Mouse (Mus musculus) C2C12 (cell line): Measurements from ENCODE around the gene Dglucy. TPM values are rescaled to one million over a fixed set of nuclear protein-coding genes. Genes with fewer than 3 reads are reported as not detected.
A peak's percentile ranks its signal among the peaks of the same experiment; 100 is the strongest.

Experiments used
- H3K27me3 ChIP-seq: one replicate; pipeline ENCODE4 v1.6.1; 2011; ENCODE audit not compliant: control insufficient read depth, insufficient read depth, insufficient read length
- H3K36me3 ChIP-seq: one replicate; pipeline ENCODE4 v1.6.1; 2011; ENCODE audit not compliant: control insufficient read depth, insufficient read depth
- H3K4me3 ChIP-seq: one replicate; pipeline ENCODE4 v1.5.1; 2011; ENCODE audit warnings: mild to moderate bottlenecking, control low read depth; ENCODE audit not compliant: poor library complexity, insufficient read depth, severe bottlenecking
- H3K79me2 ChIP-seq: one replicate; pipeline ENCODE4 v1.6.1; 2011; ENCODE audit not compliant: control insufficient read depth, insufficient read depth
- H3K79me3 ChIP-seq: one replicate; pipeline ENCODE4 v1.6.1; 2011; ENCODE audit warnings: low read depth, control low read depth
- H3ac ChIP-seq: one replicate; pipeline ENCODE3; 2011; ENCODE audit warnings: low read depth; ENCODE audit not compliant: control insufficient read depth, insufficient read length
- CEBPB ChIP-seq: IDR thresholded peaks from one replicate; pipeline ENCODE4 v1.6.1; 2011; ENCODE audit warnings: low read depth, mild to moderate bottlenecking, control low read depth, moderate library complexity
- CTCF ChIP-seq: IDR thresholded peaks from one replicate; pipeline ENCODE4 v1.5.1; 2011; ENCODE audit not compliant: control insufficient read depth, insufficient read depth, insufficient read length
- FOSL1 ChIP-seq: IDR thresholded peaks from one replicate; pipeline ENCODE4 v1.8.0; 2011; ENCODE audit warnings: mild to moderate bottlenecking, low read length; ENCODE audit not compliant: poor library complexity, insufficient read depth, severe bottlenecking
- MAX ChIP-seq: IDR thresholded peaks from one replicate; pipeline ENCODE4 v1.6.1; 2011; ENCODE audit warnings: mild to moderate bottlenecking, control low read depth
- MYOD1 ChIP-seq: IDR thresholded peaks from one replicate; pipeline ENCODE4 v1.6.1; 2011; ENCODE audit warnings: low read depth; ENCODE audit not compliant: control insufficient read depth, insufficient read length
- MYOG ChIP-seq: IDR thresholded peaks from one replicate; pipeline ENCODE4 v1.6.1; 2011; ENCODE audit not compliant: control insufficient read depth, insufficient read length; ENCODE audit errors: extremely low read depth
- USF1 ChIP-seq: IDR thresholded peaks from one replicate; pipeline ENCODE4 v1.6.1; 2011; ENCODE audit warnings: low read depth, mild to moderate bottlenecking, control low read depth, moderate library complexity
- polyA plus RNA-seq: library from polyadenylated mRNA; unstranded; fragments of >200 nt; fragmentation: generic; extraction: Trizol; gene quantifications from one replicate; pipeline ENCODE4 v1.2.1, GENCODE M21; 2012; ENCODE audit warnings: missing spikeins

The Dglucy gene
- polyA plus RNA-seq, 1 experiment = 34.1 TPM

- no peaks in the 10 kb centered on the region for H3K36me3 ChIP-seq
- H3K27me3 ChIP-seq = no peaks in the 10 kb centered on the region
- peaks cover 14% of the 10 kb centered on the region for H3K79me3 ChIP-seq
- H3K79me2 ChIP-seq = peaks cover 21% of the 10 kb centered on the region
- no peak overlapping the region for H3K4me3 ChIP-seq
- TF ChIP-seq MYOD1 (peak; percentile 18), MAX (peak; percentile 6), USF1 (peak; percentile 75), MYOG (no peak), CEBPB (no peak), CTCF (no peak)
- H3ac ChIP-seq = no peak overlapping the region
Measured at GRCm38 (mm10) chr12:100775911-100776581, 2.8 kb upstream of the Dglucy start.

- TF ChIP-seq FOSL1 (no peak), MYOD1 (no peak), USF1 (no peak), CEBPB (no peak), CTCF (no peak), MYOG (no peak), MAX (no peak)
- no peak overlapping the region for H3ac ChIP-seq
- H3K4me3 ChIP-seq = no peak overlapping the region
Measured at GRCm38 (mm10) chr12:100776991-100777390, 1.9 kb upstream of the Dglucy start.

GRCm38 (mm10) chr12:100778276-100778933, 452 bp upstream of the Dglucy start:
- Histone ChIP-seq H3K36me3 (no peaks in the 10 kb centered on the region), H3ac (no peak overlapping the region), H3K27me3 (no peaks in the 10 kb centered on the region), H3K4me3 (no peak overlapping the region), H3K79me3 (peaks cover 22% of the 10 kb centered on the region), H3K79me2 (peaks cover 43% of the 10 kb centered on the region)
- TF ChIP-seq MYOD1 (no peak), USF1 (no peak), FOSL1 (no peak), CEBPB (no peak), CTCF (no peak), MYOG (no peak), MAX (no peak)

More at GRCm38 (mm10) chr12:100776991-100777390, 1.9 kb upstream of the Dglucy start:
- Histone ChIP-seq H3K27me3 (no peaks in the 10 kb centered on the region), H3K79me3 (peaks cover 17% of the 10 kb centered on the region), H3K79me2 (peaks cover 29% of the 10 kb centered on the region), H3K36me3 (no peaks in the 10 kb centered on the region)

DNA sequence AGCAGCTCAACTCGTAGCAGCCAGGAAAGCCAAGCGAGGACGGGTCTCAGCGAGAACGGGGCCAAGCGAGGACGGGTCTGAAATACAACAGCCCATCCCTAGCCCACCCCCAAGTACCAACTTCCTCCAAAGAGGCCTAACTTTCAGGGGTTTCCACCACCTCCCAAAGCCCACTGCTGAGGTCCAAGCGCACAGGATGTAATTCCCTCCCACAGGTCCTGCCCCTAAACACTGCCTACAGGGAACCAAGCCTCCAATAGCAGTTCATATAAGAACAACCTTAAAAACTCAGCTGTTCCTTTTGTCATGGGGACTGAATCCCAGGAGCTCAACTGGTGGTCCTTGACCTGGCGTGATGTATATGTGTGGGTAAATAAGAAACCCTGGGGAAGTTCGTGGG, 1.6 kb downstream of the Dglucy start:
- Histone ChIP-seq H3K36me3 (no peaks in the 10 kb centered on the region), H3K79me2 (peaks cover 52% of the 10 kb centered on the region), H3K27me3 (no peaks in the 10 kb centered on the region), H3K4me3 (no peak overlapping the region), H3ac (no peak overlapping the region), H3K79me3 (peaks cover 25% of the 10 kb centered on the region)
- TF ChIP-seq MYOG = no peak
- no peak for TF ChIP-seq CTCF
- TF ChIP-seq FOSL1 = no peak
- TF ChIP-seq CEBPB = no peak
- no peak for TF ChIP-seq MYOD1
- TF ChIP-seq USF1 = no peak
- TF ChIP-seq MAX = no peak

DNA sequence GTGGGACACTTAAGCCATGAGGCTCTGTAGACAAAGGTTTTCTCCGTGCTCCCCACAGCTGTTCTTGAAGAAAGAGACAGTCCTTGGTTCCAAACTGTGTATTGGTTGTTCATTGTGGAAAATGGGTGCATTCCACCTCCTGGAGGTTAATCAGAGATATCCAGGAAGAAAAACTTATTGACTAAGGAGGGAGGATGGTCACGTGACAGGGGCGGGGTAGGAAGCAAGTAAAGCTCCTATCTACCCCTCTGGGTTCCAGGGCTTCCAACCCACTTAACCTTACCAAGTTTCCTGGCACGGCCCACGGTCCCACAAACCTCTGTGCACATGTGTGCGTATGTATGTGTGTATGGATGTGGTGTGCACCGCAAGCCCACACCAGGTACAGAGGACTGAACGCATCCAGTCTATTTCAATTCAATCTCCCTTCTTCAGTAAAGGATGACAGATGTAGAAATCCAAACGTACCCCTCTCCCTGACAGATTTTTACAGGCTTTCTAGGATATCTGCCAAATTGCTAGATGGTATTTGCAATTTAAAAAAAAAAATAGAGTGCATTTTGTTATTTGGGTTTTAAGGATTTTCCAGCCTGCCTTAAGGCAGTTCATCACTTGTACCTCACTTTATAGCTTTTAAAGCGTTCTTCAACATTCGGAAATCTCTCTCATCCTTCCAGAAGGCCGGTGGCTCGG, 2.7 kb downstream of the Dglucy start:
- H3ac ChIP-seq = no peak overlapping the region
- peaks cover 25% of the 10 kb centered on the region for H3K79me3 ChIP-seq
- peaks cover 52% of the 10 kb centered on the region for H3K79me2 ChIP-seq
- peaks cover 6% of the 10 kb centered on the region for H3K36me3 ChIP-seq
- TF ChIP-seq USF1 (no peak), MYOG (no peak), MYOD1 (no peak), CEBPB (no peak), FOSL1 (no peak), MAX (no peak), CTCF (no peak)
- H3K4me3 ChIP-seq = no peak overlapping the region
- no peaks in the 10 kb centered on the region for H3K27me3 ChIP-seq

- Histone ChIP-seq H3ac (no peak overlapping the region), H3K79me3 (peaks cover 25% of the 10 kb centered on the region), H3K4me3 (no peak overlapping the region), H3K36me3 (peaks cover 26% of the 10 kb centered on the region), H3K27me3 (no peaks in the 10 kb centered on the region), H3K79me2 (peaks cover 50% of the 10 kb centered on the region)
- TF ChIP-seq CEBPB (no peak), FOSL1 (no peak), MYOG (no peak), MYOD1 (no peak), MAX (no peak), USF1 (no peak), CTCF (no peak)
Measured at GRCm38 (mm10) chr12:100784152-100784551, 5.3 kb downstream of the Dglucy start.
